ENCODE assay signal across 9 mouse cellular contexts in genomic region chr5:103845418-103846153, GRCm38 (mm10).
DNase-seq lines count a peak whose midpoint lies in the region; ATAC-seq and TF ChIP-seq lines count a peak whose summit lies in the region.
"Had no signal": no experiment of that assay in that cellular context is flagged by ENCODE, and none has a peak within 500 bp of the region (broad histone marks: within the 10 kb centered on the region; RNA-seq: fewer than 3 reads in every experiment).

No protein-coding gene starts in this region.

- H3K9ac ChIP-seq in lung, embryonic 14.5 days = no peak overlapping the region
- peak overlapping the region; percentile 13; the same call in 1 of the 2 replicates for H3K9ac ChIP-seq in embryonic facial prominence, embryonic 11.5 days (replicated peaks; ENCODE audit: low read length)
- H3K9ac ChIP-seq in hindbrain, embryonic 14.5 days = no peak overlapping the region

- DNase-seq in lung, embryonic 14.5 days = peak; percentile 44
- no peak for DNase-seq in lung, postnatal 4 days
- DNase-seq in embryonic facial prominence, embryonic 11.5 days (ENCODE audit: low spot score) = peak; percentile 79
- DNase-seq in hindbrain, embryonic 14.5 days (ENCODE audit: low spot score) = peak; percentile 71
- peak; percentile 79 for DNase-seq in retina, embryonic 14.5 days (ENCODE audit: low spot score)
- no peak for DNase-seq in spleen, postnatal 4 days (ENCODE audit: low spot score in 2 of 2)
- DNase-seq in ovary, postnatal 36 days (ENCODE audit: low spot score) = no peak

- no peaks in the 10 kb centered on the region for H3K27me3 ChIP-seq in lung, embryonic 14.5 days (ENCODE audit: insufficient read depth, low read length)
- no peaks in the 10 kb centered on the region for H3K27me3 ChIP-seq in embryonic facial prominence, embryonic 11.5 days (ENCODE audit: control insufficient read depth, insufficient read depth, low read length)
- H3K27me3 ChIP-seq in hindbrain, embryonic 14.5 days (ENCODE audit: control insufficient read depth, insufficient read depth, low read length) = no peaks in the 10 kb centered on the region
- H3K27me3 ChIP-seq: Patski had no signal

- H3K4me1 ChIP-seq in lung, embryonic 14.5 days (ENCODE audit: insufficient read depth) = no peaks in the 10 kb centered on the region
- H3K4me1 ChIP-seq in embryonic facial prominence, embryonic 11.5 days (ENCODE audit: control insufficient read depth, insufficient read depth, low read length) = peaks cover 9% of the 10 kb centered on the region
- peaks cover 17% of the 10 kb centered on the region for H3K4me1 ChIP-seq in hindbrain, embryonic 14.5 days (replicated peaks; ENCODE audit: control insufficient read depth, insufficient read depth, low read length)

- H3K27ac ChIP-seq in lung, embryonic 14.5 days (ENCODE audit: low read depth) = peak overlapping the region; percentile 61
- no peak overlapping the region for H3K27ac ChIP-seq in embryonic facial prominence, embryonic 11.5 days (replicated peaks; ENCODE audit: low read depth, low read length)
- H3K27ac ChIP-seq in hindbrain, embryonic 14.5 days = no peak overlapping the region; the same call in 1 of the 2 replicates

- no peak overlapping the region for H3K4me3 ChIP-seq in lung, embryonic 14.5 days (ENCODE audit: low read depth, low read length)
- H3K4me3 ChIP-seq in embryonic facial prominence, embryonic 11.5 days (ENCODE audit: low read depth, low read length) = no peak overlapping the region
- H3K4me3 ChIP-seq in hindbrain, embryonic 14.5 days (replicated peaks; ENCODE audit: low read length) = no peak overlapping the region

- WGBS in lung, embryonic 14.5 days = 46% methylated on average over 19 of the region's 19 CpGs
- WGBS in embryonic facial prominence, embryonic 11.5 days = 40% methylated on average over 19 of the region's 19 CpGs
- 44% methylated on average over 19 of the region's 19 CpGs for WGBS in hindbrain, embryonic 14.5 days

- H3K4me2 ChIP-seq in lung, embryonic 14.5 days = no peak overlapping the region
- H3K4me2 ChIP-seq in embryonic facial prominence, embryonic 11.5 days (ENCODE audit: low read depth, low read length) = no peak overlapping the region
- H3K4me2 ChIP-seq in hindbrain, embryonic 14.5 days (replicated peaks) = no peak overlapping the region

- TF ChIP-seq CTCF in lung, embryonic 14.5 days (IDR thresholded peaks at IDR 0.05; ENCODE audit: low read depth) = no peak

- H3K36me3 ChIP-seq in lung, embryonic 14.5 days (ENCODE audit: insufficient read depth) = peaks cover 36% of the 10 kb centered on the region
- H3K36me3 ChIP-seq in embryonic facial prominence, embryonic 11.5 days (replicated peaks; ENCODE audit: control insufficient read depth, insufficient read depth, low read depth, low read length) = no peaks in the 10 kb centered on the region
- peaks cover 12% of the 10 kb centered on the region; the same call in 1 of the 2 replicates for H3K36me3 ChIP-seq in hindbrain, embryonic 14.5 days (replicated peaks; ENCODE audit: control insufficient read depth, insufficient read depth)

- ATAC-seq in lung, embryonic 14.5 days (ENCODE audit: insufficient read depth) = peak; percentile 45; the same call in 1 of the 2 replicates
- ATAC-seq in embryonic facial prominence, embryonic 11.5 days (replicated peaks; ENCODE audit: insufficient number of reproducible peaks, low FRiP score, low TSS enrichment, low read depth) = peak; percentile 47
- ATAC-seq in hindbrain, embryonic 14.5 days (ENCODE audit: low FRiP score) = peak; percentile 68
- ATAC-seq: intestine, postnatal 0 days; Patski had no signal

- H3K9me3 ChIP-seq in lung, embryonic 14.5 days (ENCODE audit: low read depth, low read length) = no peaks in the 10 kb centered on the region
- no peaks in the 10 kb centered on the region for H3K9me3 ChIP-seq in embryonic facial prominence, embryonic 11.5 days (replicated peaks; ENCODE audit: control insufficient read depth, low read length)
- no peaks in the 10 kb centered on the region for H3K9me3 ChIP-seq in hindbrain, embryonic 14.5 days (ENCODE audit: control insufficient read depth, low read length)

Comparison
In these comparisons a context has a peak if more than half of its experiments do, and no peak if none do; other contexts are left out.
1. DNase-seq: peak in lung, embryonic 14.5 days (single experiment), embryonic facial prominence, embryonic 11.5 days (single experiment), hindbrain, embryonic 14.5 days (single experiment) and retina, embryonic 14.5 days (single experiment); none in lung, postnatal 4 days (0 of 2), spleen, postnatal 4 days (0 of 2) and ovary, postnatal 36 days (single experiment).
2. Peak in every context shown above with its lines, with median percentiles within 50 percentile points of each other: ATAC-seq.